Mouse (Mus musculus) lung, embryonic 15.5 days (tissue): ENCODE data around the gene Gucy1a1. TPM values are rescaled to one million over a fixed set of nuclear protein-coding genes. Genes with fewer than 3 reads are reported as not detected.

Experiments
- ATAC-seq: fragments of 200-750 bp; cut with Nextera tagmentation; 2 replicates; pipeline ENCODE4 v1.8.0; 2017; ENCODE audit warnings: moderate number of reproducible peaks, borderline replicate concordance; ENCODE audit not compliant: low FRiP score, low TSS enrichment; ENCODE audit errors: extremely low read depth
- H3K27ac ChIP-seq: fragments of 300-500 bp; sonication (generic); 2 replicates; pipeline ENCODE4 v1.5.1; 2015; ENCODE audit warnings: moderate library complexity, mild to moderate bottlenecking, inconsistent platforms
- H3K27me3 ChIP-seq: fragments of 300-500 bp; sonication (generic); 2 replicates; pipeline ENCODE4 v1.6.1; 2015; ENCODE audit warnings: inconsistent platforms
- H3K36me3 ChIP-seq: fragments of 300-500 bp; sonication (generic); 2 replicates; pipeline ENCODE4 v1.6.1; 2015; ENCODE audit warnings: inconsistent platforms
- H3K4me1 ChIP-seq: fragments of 300-500 bp; sonication (generic); 2 replicates; pipeline ENCODE4 v1.6.1; 2015; ENCODE audit warnings: inconsistent platforms
- H3K4me2 ChIP-seq: fragments of 300-500 bp; sonication (generic); 2 replicates; pipeline ENCODE4 v1.6.1; 2015; ENCODE audit warnings: inconsistent platforms, mild to moderate bottlenecking, moderate library complexity
- H3K4me3 ChIP-seq: fragments of 300-500 bp; sonication (generic); 2 replicates; pipeline ENCODE4 v1.5.1; 2015; ENCODE audit warnings: mild to moderate bottlenecking, inconsistent platforms
- H3K9ac ChIP-seq: fragments of 300-500 bp; sonication (generic); 2 replicates; pipeline ENCODE4 v1.6.1; 2015; ENCODE audit warnings: inconsistent platforms
- H3K9me3 ChIP-seq: fragments of 300-500 bp; sonication (generic); 2 replicates; pipeline ENCODE4 v1.6.1; 2016; ENCODE audit warnings: inconsistent platforms
- WGBS: fragments of 180-500 bp; shearing (Covaris S2); methylation state at CpG from one replicate; pipeline ENCODE4 v1.1.7; 2015; 5-methylcytosine and 5-hydroxymethylcytosine counted together
- polyA plus RNA-seq: library from polyadenylated mRNA; unstranded; fragments of >200 nt; fragmentation: Nextera tagmentation; extraction: Ambion mirVana; gene quantifications from 2 replicates; pipeline ENCODE4 v1.2.1, GENCODE M21; 2015

Gene Gucy1a1
- polyA plus RNA-seq, 1 experiment from 2014 or later: 98.8 TPM

GRCm38 (mm10) chr3:82074201-82074851 lies 71.3 kb downstream of the Gucy1a1 start, which contains the start of gene Gucy1b1:
Gucy1b1 (minus strand) TSS chr3:82074689.
- Histone ChIP-seq H3K4me2 (peak within 1 kb of the TSS; percentile 88), H3K9ac (peak within 1 kb of the TSS; percentile 64), H3K4me3 (peak within 1 kb of the TSS; percentile 60), H3K27me3 (no peaks in the 10 kb centered on the region), H3K36me3 (no peaks in the 10 kb centered on the region), H3K27ac (peak within 1 kb of the TSS; percentile 89), H3K4me1 (peaks cover 9% of the 10 kb centered on the region; the same call in 1 of the 2 replicates), H3K9me3 (no peaks in the 10 kb centered on the region)
- WGBS: 1% methylated on average over 25 of the region's 25 CpGs
- ATAC-seq: peak; percentile 98

GRCm38 (mm10) chr3:82073741-82074181 lies 71.8 kb downstream of the Gucy1a1 start:
- Histone ChIP-seq H3K4me1 (peaks cover 9% of the 10 kb centered on the region; the same call in 1 of the 2 replicates), H3K9ac (peak overlapping the region; percentile 64), H3K27me3 (no peaks in the 10 kb centered on the region), H3K9me3 (no peaks in the 10 kb centered on the region), H3K4me3 (peak overlapping the region; percentile 60), H3K27ac (peak overlapping the region; percentile 89), H3K36me3 (no peaks in the 10 kb centered on the region), H3K4me2 (peak overlapping the region; percentile 88)
- under 1% methylated on average over 33 of the region's 34 CpGs for WGBS
- ATAC-seq: peak; percentile 63

- Histone ChIP-seq H3K4me2 (no peak overlapping the region), H3K27me3 (no peaks in the 10 kb centered on the region), H3K4me1 (peaks cover 20% of the 10 kb centered on the region), H3K36me3 (no peaks in the 10 kb centered on the region), H3K9me3 (no peaks in the 10 kb centered on the region), H3K9ac (no peak overlapping the region), H3K27ac (no peak overlapping the region), H3K4me3 (no peak overlapping the region)
- 68% methylated on average over 5 of the region's 5 CpGs for WGBS
- no peak for ATAC-seq
These were observed 77.8 kb downstream of the Gucy1a1 start for GRCm38 (mm10) chr3:82067830-82068229.

GRCm38 (mm10) chr3:82061402-82062180 lies 84.0 kb downstream of the Gucy1a1 start:
- Histone ChIP-seq H3K4me1 (peaks cover 42% of the 10 kb centered on the region), H3K9ac (no peak overlapping the region)
- no peak for ATAC-seq

GRCm38 (mm10) chr3:82057201-82057600 lies 88.4 kb downstream of the Gucy1a1 start:
- no peak overlapping the region for H3K4me3 ChIP-seq
- peaks cover 3% of the 10 kb centered on the region; the same call in 1 of the 2 replicates for H3K36me3 ChIP-seq
- WGBS: 3% methylated on average over 5 of the region's 5 CpGs
- H3K27ac ChIP-seq: peak overlapping the region; percentile 72
- H3K4me2 ChIP-seq: no peak overlapping the region
- ATAC-seq: peak; percentile 97
- H3K9me3 ChIP-seq: no peaks in the 10 kb centered on the region
- peaks cover 51% of the 10 kb centered on the region for H3K4me1 ChIP-seq
- H3K9ac ChIP-seq: no peak overlapping the region
- H3K27me3 ChIP-seq: no peaks in the 10 kb centered on the region

More at GRCm38 (mm10) chr3:82061402-82062180, 84.0 kb downstream of the Gucy1a1 start:
- Histone ChIP-seq H3K27me3 (no peaks in the 10 kb centered on the region), H3K4me3 (no peak overlapping the region), H3K36me3 (peaks cover 3% of the 10 kb centered on the region; the same call in 1 of the 2 replicates), H3K9me3 (no peaks in the 10 kb centered on the region), H3K27ac (peak overlapping the region; percentile 3; the same call in 1 of the 2 replicates), H3K4me2 (no peak overlapping the region)
- 22% methylated on average over 9 of the region's 9 CpGs for WGBS

GRCm38 (mm10) chr3:82054283-82054974 lies 91.2 kb downstream of the Gucy1a1 start:
- H3K4me2 ChIP-seq: no peak overlapping the region
- H3K4me1 ChIP-seq: peaks cover 57% of the 10 kb centered on the region
- WGBS: 21% methylated on average over 5 of the region's 5 CpGs
- H3K27ac ChIP-seq: peak overlapping the region; percentile 41
- peak; percentile 31; the same call in 1 of the 2 replicates for ATAC-seq
- H3K36me3 ChIP-seq: peaks cover 3% of the 10 kb centered on the region; the same call in 1 of the 2 replicates
- H3K9ac ChIP-seq: no peak overlapping the region
- no peaks in the 10 kb centered on the region for H3K9me3 ChIP-seq
- no peaks in the 10 kb centered on the region for H3K27me3 ChIP-seq
- H3K4me3 ChIP-seq: no peak overlapping the region

- WGBS: 43% methylated on average over 2 of the region's 2 CpGs
- H3K4me1 ChIP-seq: peaks cover 56% of the 10 kb centered on the region
- H3K36me3 ChIP-seq: no peaks in the 10 kb centered on the region
- H3K27me3 ChIP-seq: no peaks in the 10 kb centered on the region
- no peaks in the 10 kb centered on the region for H3K9me3 ChIP-seq
- H3K9ac ChIP-seq: no peak overlapping the region
- no peak for ATAC-seq
- no peak overlapping the region for H3K4me3 ChIP-seq
- peak overlapping the region; percentile 49 for H3K27ac ChIP-seq
- no peak overlapping the region for H3K4me2 ChIP-seq
These were observed 93.6 kb downstream of the Gucy1a1 start for GRCm38 (mm10) chr3:82052029-82052428.

- Histone ChIP-seq H3K4me1 (peaks cover 57% of the 10 kb centered on the region), H3K4me3 (no peak overlapping the region), H3K36me3 (no peaks in the 10 kb centered on the region), H3K9me3 (no peaks in the 10 kb centered on the region), H3K4me2 (no peak overlapping the region), H3K27me3 (no peaks in the 10 kb centered on the region), H3K27ac (peak overlapping the region; percentile 49; the same call in 1 of the 2 replicates), H3K9ac (no peak overlapping the region)
- ATAC-seq: no peak
These were observed 94.1 kb downstream of the Gucy1a1 start for GRCm38 (mm10) chr3:82051468-82051867.

GRCm38 (mm10) chr3:82048681-82049080 lies 96.9 kb downstream of the Gucy1a1 start:
- H3K4me3 ChIP-seq: no peak overlapping the region
- 35% methylated on average over 7 of the region's 7 CpGs for WGBS
- no peaks in the 10 kb centered on the region for H3K9me3 ChIP-seq
- H3K27ac ChIP-seq: peak overlapping the region; percentile 53; the same call in 1 of the 2 replicates
- peaks cover 58% of the 10 kb centered on the region for H3K4me1 ChIP-seq
- H3K4me2 ChIP-seq: no peak overlapping the region
- ATAC-seq: no peak
- no peaks in the 10 kb centered on the region for H3K36me3 ChIP-seq
- H3K27me3 ChIP-seq: no peaks in the 10 kb centered on the region
- H3K9ac ChIP-seq: no peak overlapping the region

- H3K9me3 ChIP-seq: no peaks in the 10 kb centered on the region
- no peaks in the 10 kb centered on the region for H3K27me3 ChIP-seq
- H3K4me3 ChIP-seq: no peak overlapping the region
- H3K4me2 ChIP-seq: no peak overlapping the region
- H3K36me3 ChIP-seq: no peaks in the 10 kb centered on the region
- no peak for ATAC-seq
- WGBS: 79% methylated on average over 4 of the region's 4 CpGs
- H3K9ac ChIP-seq: no peak overlapping the region
- peaks cover 62% of the 10 kb centered on the region for H3K4me1 ChIP-seq
- H3K27ac ChIP-seq: no peak overlapping the region
These were observed 97.5 kb downstream of the Gucy1a1 start for GRCm38 (mm10) chr3:82048078-82048477.

GRCm38 (mm10) chr3:82047100-82047753 lies 98.4 kb downstream of the Gucy1a1 start:
- Histone ChIP-seq H3K4me1 (peaks cover 62% of the 10 kb centered on the region), H3K9ac (no peak overlapping the region)
- WGBS: 31% methylated on average over 8 of the region's 8 CpGs

More at GRCm38 (mm10) chr3:82047100-82047753, 98.4 kb downstream of the Gucy1a1 start:
- Histone ChIP-seq H3K36me3 (no peaks in the 10 kb centered on the region), H3K4me2 (no peak overlapping the region), H3K27me3 (no peaks in the 10 kb centered on the region), H3K27ac (no peak overlapping the region), H3K4me3 (no peak overlapping the region), H3K9me3 (no peaks in the 10 kb centered on the region)
- ATAC-seq: no peak
